ENCODE assay signal across 19 mouse cellular contexts in genomic region chr13:38369624-38370023, GRCm38 (mm10).
"Had no signal": no experiment of that assay in that cellular context is flagged by ENCODE, and none has a peak within 500 bp of the region (broad histone marks: within the 10 kb centered on the region; RNA-seq: fewer than 3 reads in every experiment).

No protein-coding gene starts in this region.

- DNase-seq: kidney, adult 11 months; layer of hippocampus, postnatal 36 days; liver, embryonic 13.5 days; lung, postnatal 14 days; retina, postnatal 1 day; right cerebral cortex, postnatal 25 days; spleen, adult 18-20 months; thymus, postnatal 25 days had no signal

- H3K36me3 ChIP-seq: hindbrain, embryonic 13.5 days; intestine, embryonic 15.5 days; liver, embryonic 13.5 days; midbrain, embryonic 10.5 days; midbrain, embryonic 13.5 days; neural tube, embryonic 13.5 days; stomach, embryonic 15.5 days had no signal

- ATAC-seq: hindbrain, embryonic 16.5 days; intestine, embryonic 15.5 days; midbrain, embryonic 13.5 days; midbrain, embryonic 16.5 days had no signal

- H3K4me2 ChIP-seq: hindbrain, embryonic 13.5 days; intestine, embryonic 15.5 days; liver, embryonic 13.5 days; midbrain, embryonic 13.5 days; neural tube, embryonic 13.5 days; stomach, embryonic 15.5 days had no signal

- H3K4me1 ChIP-seq: hindbrain, embryonic 13.5 days; intestine, embryonic 15.5 days; liver, embryonic 13.5 days; megakaryocyte, embryonic 14.5 days; midbrain, embryonic 10.5 days; midbrain, embryonic 13.5 days; neural tube, embryonic 13.5 days; stomach, embryonic 15.5 days had no signal

- H3K9ac ChIP-seq: hindbrain, embryonic 13.5 days; intestine, embryonic 15.5 days; liver, embryonic 13.5 days; midbrain, embryonic 13.5 days; neural tube, embryonic 13.5 days; stomach, embryonic 15.5 days had no signal

- H3K27ac ChIP-seq: hindbrain, embryonic 13.5 days; intestine, embryonic 15.5 days; left cerebral cortex, adult 2 months; liver, embryonic 13.5 days; midbrain, embryonic 10.5 days; midbrain, embryonic 13.5 days; neural tube, embryonic 13.5 days; stomach, embryonic 15.5 days had no signal

- H3K4me3 ChIP-seq: hindbrain, embryonic 13.5 days; intestine, embryonic 15.5 days; left cerebral cortex, adult 2 months; liver, embryonic 13.5 days; megakaryocyte, embryonic 14.5 days; midbrain, embryonic 10.5 days; midbrain, embryonic 13.5 days; myocyte; neural tube, embryonic 13.5 days; stomach, embryonic 15.5 days had no signal

- H3K9me3 ChIP-seq: hindbrain, embryonic 13.5 days; intestine, embryonic 15.5 days; liver, embryonic 13.5 days; megakaryocyte, embryonic 14.5 days; midbrain, embryonic 10.5 days; midbrain, embryonic 13.5 days; neural tube, embryonic 13.5 days; stomach, embryonic 15.5 days had no signal

- H3K27me3 ChIP-seq: hindbrain, embryonic 13.5 days; intestine, embryonic 15.5 days; liver, embryonic 13.5 days; megakaryocyte, embryonic 14.5 days; midbrain, embryonic 13.5 days; neural tube, embryonic 13.5 days; stomach, embryonic 15.5 days had no signal
